Mouse (Mus musculus) hindbrain, embryonic 14.5 days (tissue): Measurements from ENCODE around the gene Slc7a8. TPM values are rescaled to one million over a fixed set of nuclear protein-coding genes. Genes with fewer than 3 reads are reported as not detected.

Source experiments
- ATAC-seq: fragments of 200-750 bp; cut with Nextera tagmentation; 2 replicates; pipeline ENCODE4 v1.8.0; 2017; ENCODE audit warnings: moderate number of reproducible peaks, mild to moderate bottlenecking, moderate TSS enrichment, moderate library complexity; ENCODE audit not compliant: low FRiP score
- DNase-seq: peaks from one replicate; pipeline ENCODE4 v3.0.0-alpha.2; 2015; ENCODE audit warnings: low spot score
- H3K27ac ChIP-seq: fragments of 300-500 bp; sonication (generic); 2 replicates; pipeline ENCODE4 v1.5.1; 2014; ENCODE audit warnings: mild to moderate bottlenecking, moderate library complexity
- H3K27me3 ChIP-seq: fragments of 300-500 bp; sonication (generic); 2 replicates; pipeline ENCODE4 v1.6.1; 2014; ENCODE audit warnings: mild to moderate bottlenecking, low read length, mixed read lengths; ENCODE audit not compliant: control insufficient read depth, insufficient read depth
- H3K36me3 ChIP-seq: fragments of 300-500 bp; sonication (generic); replicated peaks from 2 replicates; pipeline ENCODE4 v1.6.1; 2014; ENCODE audit not compliant: control insufficient read depth, insufficient read depth
- H3K4me1 ChIP-seq: fragments of 300-500 bp; sonication (generic); replicated peaks from 2 replicates; pipeline ENCODE4 v1.6.1; 2014; ENCODE audit warnings: antibody characterized with exemption, low read length, mixed read lengths; ENCODE audit not compliant: control insufficient read depth, insufficient read depth
- H3K4me2 ChIP-seq: fragments of 300-500 bp; sonication (generic); replicated peaks from 2 replicates; pipeline ENCODE4 v1.6.1; 2014; ENCODE audit warnings: mild to moderate bottlenecking, moderate library complexity
- H3K4me3 ChIP-seq: fragments of 300-500 bp; sonication (generic); replicated peaks from 2 replicates; pipeline ENCODE4 v1.5.1; 2014; ENCODE audit warnings: mild to moderate bottlenecking, low read length
- H3K9ac ChIP-seq: fragments of 300-500 bp; sonication (generic); 2 replicates; pipeline ENCODE4 v1.6.1; 2014
- H3K9me3 ChIP-seq: fragments of 300-500 bp; sonication (generic); 2 replicates; pipeline ENCODE4 v1.6.1; 2016; ENCODE audit warnings: low read length; ENCODE audit not compliant: control insufficient read depth
- WGBS: fragments of 180-500 bp; shearing (Covaris S2); extraction: QIAGEN DNeasy Blood & Tissue Kit; methylation state at CpG from one replicate; pipeline ENCODE4 v1.1.7; 2014; 5-methylcytosine and 5-hydroxymethylcytosine counted together
- polyA plus RNA-seq: library from polyadenylated mRNA; unstranded; fragments of >200 nt; fragmentation: Nextera tagmentation; extraction: Ambion mirVana; gene quantifications from 2 replicates; pipeline ENCODE4 v1.2.1, GENCODE M21; 2014

Gene Slc7a8
- polyA plus RNA-seq, 1 experiment from 2014 or later, result 9.8 TPM

- WGBS, result 68% methylated on average over 4 of the region's 4 CpGs
- Histone ChIP-seq H3K27me3 (no peaks in the 10 kb centered on the region), H3K9ac (no peak overlapping the region), H3K9me3 (no peaks in the 10 kb centered on the region), H3K4me2 (no peak overlapping the region), H3K27ac (0 out of 2 replicates have a peak overlapping the region, but pooled peaks have one; percentile 22), H3K36me3 (no peaks in the 10 kb centered on the region), H3K4me1 (0 out of 2 replicates have a peak, but pooled peaks cover 4% of the 10 kb centered on the region), H3K4me3 (no peak overlapping the region)
- ATAC-seq, result no peak
- no peak for DNase-seq
These were observed 32.5 kb downstream of the Slc7a8 start for GRCm38 (mm10) chr14:54749238-54749637.

- no peak for ATAC-seq
- no peaks in the 10 kb centered on the region for H3K4me1 ChIP-seq
These were observed 33.5 kb downstream of the Slc7a8 start for GRCm38 (mm10) chr14:54747942-54748917.

GRCm38 (mm10) chr14:54746038-54746437 lies 35.7 kb downstream of the Slc7a8 start:
- Histone ChIP-seq H3K36me3 (no peaks in the 10 kb centered on the region), H3K4me2 (no peak overlapping the region), H3K27ac (no peak overlapping the region), H3K9me3 (no peaks in the 10 kb centered on the region), H3K27me3 (no peaks in the 10 kb centered on the region), H3K4me3 (no peak overlapping the region), H3K4me1 (no peaks in the 10 kb centered on the region), H3K9ac (no peak overlapping the region)
- no peak for DNase-seq
- WGBS, result 96% methylated on average over 9 of the region's 9 CpGs
- no peak for ATAC-seq

More at GRCm38 (mm10) chr14:54747942-54748917, 33.5 kb downstream of the Slc7a8 start:
- H3K9ac ChIP-seq, result no peak overlapping the region
- H3K27me3 ChIP-seq, result no peaks in the 10 kb centered on the region
- DNase-seq, result no peak
- H3K4me2 ChIP-seq, result no peak overlapping the region
- H3K4me3 ChIP-seq, result no peak overlapping the region
- WGBS, result 90% methylated on average over 16 of the region's 16 CpGs
- H3K27ac ChIP-seq, result no peak overlapping the region
- H3K36me3 ChIP-seq, result no peaks in the 10 kb centered on the region
- H3K9me3 ChIP-seq, result no peaks in the 10 kb centered on the region

GRCm38 (mm10) chr14:54744473-54744872 lies 37.3 kb downstream of the Slc7a8 start:
- H3K27me3 ChIP-seq, result no peaks in the 10 kb centered on the region
- DNase-seq (no peak), ATAC-seq (no peak)
- H3K9ac ChIP-seq, result no peak overlapping the region
- no peaks in the 10 kb centered on the region for H3K4me1 ChIP-seq
- H3K9me3 ChIP-seq, result no peaks in the 10 kb centered on the region
- H3K27ac ChIP-seq, result no peak overlapping the region
- WGBS, result 78% methylated on average over 8 of the region's 8 CpGs
- no peak overlapping the region for H3K4me2 ChIP-seq
- H3K36me3 ChIP-seq, result no peaks in the 10 kb centered on the region
- H3K4me3 ChIP-seq, result no peak overlapping the region

- 74% methylated on average over 2 of the region's 2 CpGs for WGBS
- ATAC-seq (no peak), DNase-seq (no peak)
- Histone ChIP-seq H3K27me3 (no peaks in the 10 kb centered on the region), H3K27ac (no peak overlapping the region), H3K36me3 (no peaks in the 10 kb centered on the region), H3K4me1 (peaks cover 3% of the 10 kb centered on the region; the same call in 1 of the 2 replicates), H3K4me2 (no peak overlapping the region), H3K4me3 (no peak overlapping the region), H3K9me3 (no peaks in the 10 kb centered on the region), H3K9ac (no peak overlapping the region)
These were observed 39.4 kb downstream of the Slc7a8 start for GRCm38 (mm10) chr14:54742375-54742774.

GRCm38 (mm10) chr14:54741721-54742120 lies 40.0 kb downstream of the Slc7a8 start:
- 88% methylated on average over 6 of the region's 6 CpGs for WGBS

GRCm38 (mm10) chr14:54737634-54738033 lies 44.1 kb downstream of the Slc7a8 start:
- no peak overlapping the region for H3K4me2 ChIP-seq
- H3K4me3 ChIP-seq, result no peak overlapping the region
- no peaks in the 10 kb centered on the region for H3K27me3 ChIP-seq
- H3K4me1 ChIP-seq, result peaks cover 5% of the 10 kb centered on the region; the same call in 1 of the 2 replicates
- H3K9me3 ChIP-seq, result no peaks in the 10 kb centered on the region
- H3K9ac ChIP-seq, result no peak overlapping the region
- ATAC-seq (no peak), DNase-seq (no peak)
- H3K27ac ChIP-seq, result peak overlapping the region; percentile 38; the same call in 1 of the 2 replicates
- H3K36me3 ChIP-seq, result no peaks in the 10 kb centered on the region
- WGBS, result 62% methylated on average over 10 of the region's 10 CpGs

More at GRCm38 (mm10) chr14:54741721-54742120, 40.0 kb downstream of the Slc7a8 start:
- H3K9ac ChIP-seq, result no peak overlapping the region
- H3K27ac ChIP-seq, result no peak overlapping the region
- H3K4me2 ChIP-seq, result no peak overlapping the region
- H3K4me3 ChIP-seq, result no peak overlapping the region
- DNase-seq, result no peak
- H3K9me3 ChIP-seq, result no peaks in the 10 kb centered on the region
- peaks cover 5% of the 10 kb centered on the region; the same call in 1 of the 2 replicates for H3K4me1 ChIP-seq
- no peaks in the 10 kb centered on the region for H3K36me3 ChIP-seq
- no peaks in the 10 kb centered on the region for H3K27me3 ChIP-seq
- ATAC-seq, result no peak

GRCm38 (mm10) chr14:54736555-54737552 lies 44.9 kb downstream of the Slc7a8 start:
- H3K9ac ChIP-seq, result no peak overlapping the region
- H3K4me2 ChIP-seq, result no peak overlapping the region
- DNase-seq (no peak), ATAC-seq (0 out of 2 replicates have a peak, but pooled peaks have one; percentile 60)
- H3K27ac ChIP-seq, result peak overlapping the region; percentile 38; the same call in 1 of the 2 replicates
- no peaks in the 10 kb centered on the region for H3K36me3 ChIP-seq
- peaks cover 5% of the 10 kb centered on the region; the same call in 1 of the 2 replicates for H3K4me1 ChIP-seq
- H3K27me3 ChIP-seq, result no peaks in the 10 kb centered on the region
- H3K4me3 ChIP-seq, result no peak overlapping the region
- no peaks in the 10 kb centered on the region for H3K9me3 ChIP-seq
- WGBS, result 54% methylated on average over 14 of the region's 14 CpGs
